Mouse (Mus musculus) heart, postnatal 0 days (tissue): Measurements from ENCODE around the gene Raly.

ENCODE experiments used
- CTCF ChIP-seq: IDR thresholded peaks from 2 replicates; pipeline ENCODE4 v1.5.1; 2016; ENCODE audit warnings: antibody characterized with exemption, control low read depth, low read depth
- EP300 ChIP-seq: IDR thresholded peaks from 2 replicates; pipeline ENCODE4 v1.6.1; 2016; ENCODE audit warnings: antibody characterized with exemption, low read depth

GRCm38 (mm10) chr2:154848086-154848485 lies 57.2 kb downstream of the Raly start:
- TF ChIP-seq CTCF (no peak), EP300 (no peak)
